Mouse (Mus musculus) stomach, embryonic 16.5 days (tissue): ENCODE data around the gene Pcyt1b. TPM values are rescaled to one million over a fixed set of nuclear protein-coding genes. Genes with fewer than 3 reads are reported as not detected.

Source experiments
- ATAC-seq: fragments of 200-750 bp; cut with Nextera tagmentation; 2 replicates; pipeline ENCODE4 v1.8.0; 2017; ENCODE audit warnings: moderate number of reproducible peaks, moderate TSS enrichment; ENCODE audit not compliant: insufficient read depth, low FRiP score
- H3K27ac ChIP-seq: fragments of 300-500 bp; sonication (generic); 2 replicates; pipeline ENCODE4 v1.5.1; 2014; ENCODE audit warnings: low read length
- H3K27me3 ChIP-seq: fragments of 300-500 bp; sonication (generic); 2 replicates; pipeline ENCODE4 v1.6.1; 2014; ENCODE audit warnings: low read length, control low read depth, mixed read lengths; ENCODE audit not compliant: control insufficient read depth, insufficient read depth
- H3K36me3 ChIP-seq: fragments of 300-500 bp; sonication (generic); 2 replicates; pipeline ENCODE4 v1.6.1; 2014; ENCODE audit warnings: low read length; ENCODE audit not compliant: control insufficient read depth, insufficient read depth
- H3K4me1 ChIP-seq: fragments of 300-500 bp; sonication (generic); 2 replicates; pipeline ENCODE4 v1.6.1; 2014; ENCODE audit warnings: low read length, control low read depth, mixed read lengths; ENCODE audit not compliant: control insufficient read depth, insufficient read depth
- H3K4me2 ChIP-seq: fragments of 300-500 bp; sonication (generic); 2 replicates; pipeline ENCODE4 v1.6.1; 2014; ENCODE audit warnings: low read depth, low read length, mixed read lengths
- H3K4me3 ChIP-seq: fragments of 300-500 bp; sonication (generic); replicated peaks from 2 replicates; pipeline ENCODE4 v1.5.1; 2014; ENCODE audit warnings: mild to moderate bottlenecking, low read length
- H3K9ac ChIP-seq: fragments of 300-500 bp; sonication (generic); 2 replicates; pipeline ENCODE4 v1.6.1; 2014; ENCODE audit warnings: low read length
- H3K9me3 ChIP-seq: fragments of 300-500 bp; sonication (generic); replicated peaks from 2 replicates; pipeline ENCODE4 v1.6.1; 2016; ENCODE audit warnings: low read length, control low read depth; ENCODE audit not compliant: control insufficient read depth
- WGBS: fragments of 180-500 bp; shearing (Covaris S2); extraction: QIAGEN DNeasy Blood & Tissue Kit; methylation state at CpG from one replicate; pipeline ENCODE4 v1.1.7; 2014; 5-methylcytosine and 5-hydroxymethylcytosine counted together
- polyA plus RNA-seq: library from polyadenylated mRNA; unstranded; fragments of >200 nt; fragmentation: Nextera tagmentation; extraction: Ambion mirVana; gene quantifications from 2 replicates; pipeline ENCODE4 v1.2.1, GENCODE M21; 2015

The Pcyt1b gene
- polyA plus RNA-seq, 1 experiment from 2014 or later, result 2.8 TPM

DNA sequence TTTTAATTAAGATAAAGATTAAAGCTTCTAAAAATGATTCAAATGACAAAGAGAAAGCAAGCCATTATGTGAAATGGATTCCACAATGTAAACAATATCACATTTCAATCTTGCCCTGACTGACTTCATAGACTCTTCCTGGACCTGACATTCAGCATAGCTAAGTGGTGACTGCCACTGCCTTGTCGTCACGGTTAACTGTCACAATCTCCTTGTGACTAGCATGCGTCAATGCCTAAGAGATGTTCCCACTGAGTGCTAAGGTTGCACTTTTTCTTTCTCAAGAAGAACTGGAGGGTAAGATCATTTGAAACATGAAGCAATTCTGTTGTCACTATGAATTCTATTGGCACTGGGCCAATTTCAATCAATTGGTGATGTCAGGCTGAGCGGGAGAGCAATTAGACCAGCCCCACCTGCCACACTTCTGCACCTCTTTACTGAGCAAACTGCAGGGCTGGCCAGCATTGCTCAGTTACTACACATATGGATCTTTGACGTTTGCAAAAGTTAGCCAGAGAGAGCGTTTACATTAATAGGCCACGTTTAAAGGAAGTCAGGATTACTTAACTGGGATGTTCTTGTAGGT, 102.3 kb downstream of the Pcyt1b start:
- H3K4me1 ChIP-seq, result peaks cover 6% of the 10 kb centered on the region
- H3K4me3 ChIP-seq, result no peak overlapping the region
- H3K36me3 ChIP-seq, result no peaks in the 10 kb centered on the region
- H3K4me2 ChIP-seq, result no peak overlapping the region
- WGBS, result 36% methylated on average over 7 of the region's 7 CpGs
- H3K27me3 ChIP-seq, result peaks cover 8% of the 10 kb centered on the region; the same call in 1 of the 2 replicates
- H3K9ac ChIP-seq, result no peak overlapping the region
- H3K9me3 ChIP-seq, result 0 out of 2 replicates have a peak, but pooled peaks cover 3% of the 10 kb centered on the region
- ATAC-seq, result no peak
- no peak overlapping the region for H3K27ac ChIP-seq

DNA sequence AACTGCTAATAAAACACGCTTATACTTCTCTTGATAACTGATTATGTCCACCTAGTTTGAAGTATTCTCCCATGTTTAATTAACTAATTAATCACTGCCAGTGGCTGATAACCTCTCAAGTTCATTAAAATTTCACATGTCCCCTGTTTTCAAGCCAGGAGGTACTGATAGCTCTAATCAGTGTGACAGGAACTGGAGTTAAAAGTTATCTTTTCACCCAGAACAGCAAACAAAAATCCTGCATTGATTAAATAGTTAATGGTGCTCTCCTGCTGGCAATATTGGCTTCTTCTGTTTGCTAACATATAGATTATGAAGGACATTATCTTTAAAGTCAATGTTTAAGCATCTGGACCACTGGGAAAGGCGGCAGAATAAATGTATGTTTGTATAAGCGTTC, 106.1 kb downstream of the Pcyt1b start:
- H3K9ac ChIP-seq, result no peak overlapping the region
- peaks cover 8% of the 10 kb centered on the region; the same call in 1 of the 2 replicates for H3K27me3 ChIP-seq
- peak; percentile 50 for ATAC-seq
- 63% methylated on average over 3 of the region's 3 CpGs for WGBS
- no peak overlapping the region for H3K27ac ChIP-seq
- H3K4me3 ChIP-seq, result no peak overlapping the region
- peaks cover 5% of the 10 kb centered on the region for H3K4me1 ChIP-seq
- no peaks in the 10 kb centered on the region for H3K36me3 ChIP-seq
- no peaks in the 10 kb centered on the region for H3K9me3 ChIP-seq
- H3K4me2 ChIP-seq, result no peak overlapping the region

DNA sequence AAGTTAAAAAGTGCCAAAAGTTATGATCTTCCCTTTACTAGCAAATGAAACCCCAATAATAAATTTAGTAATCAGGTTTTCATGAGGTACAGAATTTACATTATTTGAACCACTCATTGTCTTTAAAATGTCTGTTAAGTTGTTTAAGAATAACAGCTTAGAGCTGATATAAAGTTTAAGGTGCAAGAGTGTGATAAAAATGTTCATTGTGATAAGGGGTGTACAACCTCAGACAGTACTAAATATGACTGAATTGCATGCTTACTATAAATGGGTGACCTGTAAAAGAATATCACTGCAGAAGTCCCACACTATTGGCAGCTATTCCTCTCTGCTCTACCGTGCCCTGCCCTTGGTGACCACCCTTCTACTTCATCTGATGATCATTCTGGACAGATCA, 134.9 kb downstream of the Pcyt1b start:
- Histone ChIP-seq H3K4me3 (no peak overlapping the region), H3K27ac (no peak overlapping the region), H3K36me3 (no peaks in the 10 kb centered on the region), H3K9me3 (no peaks in the 10 kb centered on the region), H3K4me2 (no peak overlapping the region), H3K4me1 (no peaks in the 10 kb centered on the region), H3K9ac (no peak overlapping the region), H3K27me3 (peaks cover 3% of the 10 kb centered on the region; the same call in 1 of the 2 replicates)
- no peak for ATAC-seq
- WGBS, result 91% methylated on average over 1 of the region's 1 CpGs

DNA sequence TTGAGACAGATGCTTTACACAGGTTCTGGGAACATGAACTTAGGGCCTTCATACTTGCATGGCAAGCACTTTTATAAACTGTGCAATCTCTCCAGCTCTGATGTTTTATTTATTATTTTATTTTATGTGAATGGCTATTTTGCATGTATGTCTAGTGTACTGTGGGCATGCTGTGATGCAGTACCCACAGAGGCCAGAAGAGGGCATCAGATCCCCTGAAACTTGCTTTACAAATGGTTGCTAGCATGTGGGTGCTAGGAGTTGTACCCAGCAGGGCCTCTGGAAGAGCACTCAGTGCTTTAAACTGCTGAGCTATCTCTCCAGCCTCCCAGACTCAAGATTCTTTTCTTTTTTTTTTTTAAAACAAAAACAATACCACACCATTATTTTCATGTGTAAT, 138.5 kb downstream of the Pcyt1b start:
- ATAC-seq, result no peak
- H3K4me1 ChIP-seq, result no peaks in the 10 kb centered on the region

More for the DNA sequence above, 138.5 kb downstream of the Pcyt1b start:
- Histone ChIP-seq H3K9ac (no peak overlapping the region), H3K9me3 (no peaks in the 10 kb centered on the region), H3K36me3 (no peaks in the 10 kb centered on the region), H3K27me3 (no peaks in the 10 kb centered on the region), H3K4me3 (no peak overlapping the region), H3K27ac (no peak overlapping the region), H3K4me2 (no peak overlapping the region)

Other genes with a start within 250 kb of the Pcyt1b start
- 19.4 and 20.5 TPM in 2 replicates for gene Pola1, start 22.7 kb upstream of the Pcyt1b start, polyA plus RNA-seq
- gene Pdk3, start 177.3 kb downstream of the Pcyt1b start, polyA plus RNA-seq, result 48.3 and 51.3 TPM in 2 replicates